Comparison of ENCODE assay signal across 8 mouse cellular contexts in the genomic region with DNA sequence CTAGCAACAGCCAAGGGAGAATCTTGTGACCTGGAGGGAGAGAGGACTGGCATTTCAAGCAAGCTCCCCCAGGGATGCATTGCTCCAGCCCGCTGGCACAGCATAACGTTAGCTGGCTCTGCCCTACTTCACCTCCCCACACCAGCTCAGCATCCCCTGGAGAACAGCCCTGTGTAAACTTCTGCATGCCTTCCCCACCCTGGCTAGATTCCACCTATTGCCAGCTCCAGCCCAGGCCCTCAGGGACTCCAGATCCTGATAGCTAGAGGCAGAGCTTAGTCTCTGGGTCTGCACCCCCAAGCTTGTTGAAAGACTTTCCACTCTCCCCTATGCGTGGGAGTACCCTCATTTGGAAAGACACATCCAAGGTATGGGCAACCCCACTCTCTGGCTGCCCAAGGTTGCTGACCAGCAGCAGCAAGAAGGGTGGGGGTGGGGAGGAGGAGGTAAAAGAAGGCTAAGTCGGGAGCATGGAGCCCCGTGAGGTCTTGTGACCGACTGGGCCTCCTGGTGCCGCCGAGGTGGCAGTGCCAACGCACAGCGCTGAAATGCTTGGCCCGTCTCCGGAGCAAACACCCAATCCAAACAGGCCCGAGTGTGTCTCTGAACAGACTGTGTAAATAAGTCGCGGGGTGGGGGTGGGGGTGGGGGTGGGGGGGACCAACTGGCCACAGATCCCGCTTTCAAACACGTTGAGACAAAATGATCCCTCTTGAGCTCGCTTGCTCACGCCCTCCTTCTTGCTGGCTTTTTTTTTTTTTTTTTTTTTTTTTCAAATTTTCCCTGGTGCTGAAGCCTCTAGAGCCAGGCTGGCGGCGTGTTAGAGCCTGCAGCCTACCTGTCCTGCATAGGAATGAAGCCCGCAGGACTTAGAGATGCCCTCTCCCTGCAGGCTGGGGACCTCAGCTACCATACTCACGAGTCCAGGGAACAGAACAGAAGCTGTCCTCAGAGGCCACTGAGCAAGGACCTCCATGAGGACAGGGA.
DNase-seq lines count a peak whose midpoint lies in the region; ATAC-seq and TF ChIP-seq lines count a peak whose summit lies in the region.

No protein-coding gene starts in this region.

- H3K9me3 ChIP-seq in hindbrain, embryonic 14.5 days (ENCODE audit: control insufficient read depth, low read length): no peaks in the 10 kb centered on the region
- H3K9me3 ChIP-seq in liver, postnatal 0 days (ENCODE audit: low read length): no peaks in the 10 kb centered on the region

- H3K27ac ChIP-seq in gastrocnemius, adult 2 months: no peak overlapping the region
- H3K27ac ChIP-seq in hindbrain, embryonic 14.5 days: no peak overlapping the region
- no peak overlapping the region for H3K27ac ChIP-seq in liver, postnatal 0 days (ENCODE audit: low read depth)

- WGBS in hindbrain, embryonic 14.5 days: 79% methylated on average over 23 of the region's 23 CpGs
- 62% methylated on average over 23 of the region's 23 CpGs for WGBS in liver, postnatal 0 days (ENCODE audit: insufficient replicate concordance)

- peak; percentile 59 for ATAC-seq in hindbrain, embryonic 14.5 days (ENCODE audit: low FRiP score)
- peak; percentile 57 for ATAC-seq in liver, postnatal 0 days

- TF ChIP-seq EP300 in liver, postnatal 0 days (IDR thresholded peaks at IDR 0.05; ENCODE audit: low read depth): no peak

- H3K27me3 ChIP-seq in hindbrain, embryonic 14.5 days (ENCODE audit: control insufficient read depth, insufficient read depth, low read length): no peaks in the 10 kb centered on the region
- no peaks in the 10 kb centered on the region for H3K27me3 ChIP-seq in liver, postnatal 0 days (ENCODE audit: insufficient read depth, low read length)

- H3K36me3 ChIP-seq in hindbrain, embryonic 14.5 days (replicated peaks; ENCODE audit: control insufficient read depth, insufficient read depth): no peaks in the 10 kb centered on the region
- H3K36me3 ChIP-seq in liver, postnatal 0 days (replicated peaks; ENCODE audit: insufficient read depth, low read length): no peaks in the 10 kb centered on the region

- no peaks in the 10 kb centered on the region; the same call in 1 of the 2 replicates for H3K4me1 ChIP-seq in hindbrain, embryonic 14.5 days (replicated peaks; ENCODE audit: control insufficient read depth, insufficient read depth, low read length)
- peaks cover 8% of the 10 kb centered on the region; the same call in 1 of the 2 replicates for H3K4me1 ChIP-seq in liver, postnatal 0 days (ENCODE audit: insufficient read depth)

- no peak overlapping the region for H3K4me3 ChIP-seq in gastrocnemius, adult 2 months
- H3K4me3 ChIP-seq in hindbrain, embryonic 14.5 days (replicated peaks; ENCODE audit: low read length): no peak overlapping the region
- no peak overlapping the region for H3K4me3 ChIP-seq in liver, postnatal 0 days (ENCODE audit: low read depth, low read length)

- DNase-seq in gastrocnemius, adult 2 months: peak; percentile 41
- DNase-seq in gastrocnemius, postnatal 4 days (ENCODE audit: low spot score in 2 of 2): no peak
- DNase-seq in brain, adult 2 months (ENCODE audit: low read depth, low spot score): peak; percentile 64
- no peak for DNase-seq in hindbrain, embryonic 14.5 days (ENCODE audit: low spot score)
- peak; percentile 29 for DNase-seq in liver, postnatal 0 days
- DNase-seq in retina, postnatal 1 day: no peak
- DNase-seq in right cerebral cortex, postnatal 25 days: no peak
- DNase-seq in thymus, postnatal 10 days (ENCODE audit: low spot score in 2 of 2): no peak

- no peak overlapping the region for H3K4me2 ChIP-seq in hindbrain, embryonic 14.5 days (replicated peaks)
- H3K4me2 ChIP-seq in liver, postnatal 0 days (ENCODE audit: low read depth, low read length): peak overlapping the region; percentile 48

- TF ChIP-seq CTCF in gastrocnemius, adult 2 months (IDR thresholded peaks at IDR 0.05): no peak
- TF ChIP-seq CTCF in liver, postnatal 0 days (IDR thresholded peaks at IDR 0.05; ENCODE audit: low read depth): no peak

- intact Hi-C loops in gastrocnemius, adult 2 months (cut with DNase I): no loop called here

- no peak overlapping the region for H3K9ac ChIP-seq in hindbrain, embryonic 14.5 days
- no peak overlapping the region for H3K9ac ChIP-seq in liver, postnatal 0 days (replicated peaks)

Comparison
In these comparisons a context has a peak if more than half of its experiments do, and no peak if none do; other contexts are left out.
1. DNase-seq: peak in gastrocnemius, adult 2 months (single experiment), brain, adult 2 months (single experiment) and liver, postnatal 0 days (single experiment); none in gastrocnemius, postnatal 4 days (0 of 2), hindbrain, embryonic 14.5 days (single experiment), retina, postnatal 1 day (single experiment), right cerebral cortex, postnatal 25 days (single experiment) and thymus, postnatal 10 days (0 of 2).